Mouse (Mus musculus) hematopoietic multipotent progenitor cell, adult 10-12 weeks (in vitro differentiated cells): Measurements from ENCODE around the gene Gm9732. TPM values are rescaled to one million over a fixed set of nuclear protein-coding genes. Genes with fewer than 3 reads are reported as not detected.

Experiments used
- polyA plus RNA-seq: library from polyadenylated mRNA; stranded (reverse); fragments of >175 nt; gene quantifications from 2 replicates; pipeline ENCODE4 v1.2.3, GENCODE M21; 2012; ENCODE audit warnings: low replicate concordance

Gm9732 gene
- 0.09 TPM in 1 of 2 replicates, not detected in the other for polyA plus RNA-seq

GRCm38 (mm10) chr14:43274986-43275511 is at the start of gene Gm9732:
Gene Gm9732, plus strand, starts transcription at chr14:43275036.

GRCm38 (mm10) chr14:43235204-43235603 is 39.6 kb upstream of the Gm9732 start, which contains the start of gene Gm8122:
Gene Gm8122, minus strand, starts transcription at chr14:43235304.

GRCm38 (mm10) chr14:43258349-43258748 is 16.5 kb upstream of the Gm9732 start, which contains the start of gene Gm8126:
Gene Gm8126, plus strand, starts transcription at chr14:43258649.

GRCm38 (mm10) chr14:43293503-43293902 is 18.7 kb downstream of the Gm9732 start, which contains the start of gene Gm8127:
Gene Gm8127, minus strand, starts transcription at chr14:43293832.

GRCm38 (mm10) chr14:43347711-43348110 is 72.9 kb downstream of the Gm9732 start, which contains the start of gene 1700001F09Rik:
Gene 1700001F09Rik, minus strand, starts transcription at chr14:43347811.

Other genes with a start within 250 kb of the Gm9732 start
- gene Gm8094, start 198.4 kb upstream of the Gm9732 start, polyA plus RNA-seq: not detected in 2 replicates
- not detected in 2 replicates for gene Gm8104, start 174.4 kb upstream of the Gm9732 start, polyA plus RNA-seq
- not detected in 2 replicates for gene Gm7233, start 95.2 kb upstream of the Gm9732 start, polyA plus RNA-seq
- gene Gm8122, start 39.7 kb upstream of the Gm9732 start, polyA plus RNA-seq: not detected in 2 replicates
- gene Gm8126, start 16.4 kb upstream of the Gm9732 start, polyA plus RNA-seq: not detected in 2 replicates
- gene Gm8127, start 18.8 kb downstream of the Gm9732 start, polyA plus RNA-seq: not detected in 2 replicates
- gene 1700001F09Rik, start 72.8 kb downstream of the Gm9732 start, polyA plus RNA-seq: not detected in 2 replicates
- not detected in 2 replicates for gene Gm8138, start 141.3 kb downstream of the Gm9732 start, polyA plus RNA-seq